In the genomic region with DNA sequence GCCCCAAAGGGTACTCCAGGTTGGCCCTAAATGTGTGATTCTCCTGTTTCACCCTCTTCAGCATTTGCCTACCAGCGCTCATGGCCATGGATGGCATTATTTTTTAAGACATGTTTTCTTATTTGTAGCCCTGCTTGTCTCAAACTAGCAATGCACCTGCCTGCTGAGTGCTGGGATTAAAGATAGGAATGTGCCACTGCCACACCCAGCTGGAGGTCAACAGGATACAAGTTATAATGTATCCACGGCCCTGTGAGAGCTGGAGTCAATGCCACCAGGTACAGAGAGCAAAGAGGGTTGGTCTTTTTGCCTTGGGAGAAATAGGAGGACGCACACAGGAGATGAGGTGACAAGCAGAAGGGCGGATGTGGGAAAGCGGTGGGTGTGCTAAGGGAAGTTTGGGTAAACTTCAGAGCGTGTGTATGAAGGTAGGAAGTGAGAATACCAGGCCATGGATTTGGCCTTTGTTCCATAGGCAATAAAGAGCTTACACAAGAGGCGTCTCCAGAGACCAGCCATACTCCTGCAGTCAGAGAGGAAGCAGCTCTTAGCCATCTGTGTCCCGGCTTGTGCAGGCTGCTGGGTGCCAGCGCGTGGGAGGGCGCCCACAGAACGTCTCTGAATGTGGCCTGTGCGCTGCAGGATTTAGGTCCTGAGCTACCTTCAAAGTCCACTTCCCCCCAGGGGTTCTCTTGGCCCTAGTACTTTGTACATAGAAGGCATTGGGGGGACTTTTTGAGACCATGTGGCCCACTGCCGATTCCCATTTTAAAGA, we compare ENCODE assay signal across 9 mouse cellular contexts. TPM values are rescaled to one million over a fixed set of nuclear protein-coding genes. Genes with fewer than 3 reads are reported as not detected.
DNase-seq lines count a peak whose midpoint lies in the region; ATAC-seq and TF ChIP-seq lines count a peak whose summit lies in the region.
"Had no signal": no experiment of that assay in that cellular context is flagged by ENCODE, and none has a peak within 500 bp of the region (broad histone marks: within the 10 kb centered on the region; RNA-seq: fewer than 3 reads in every experiment).

No protein-coding gene starts in this region.

- peaks cover 51% of the 10 kb centered on the region for H3K4me1 ChIP-seq in hindbrain, embryonic 10.5 days (replicated peaks)
- H3K4me1 ChIP-seq in hindbrain, embryonic 16.5 days (ENCODE audit: control insufficient read depth, insufficient read depth, low read depth, low read length) = peaks cover 20% of the 10 kb centered on the region
- peaks cover 25% of the 10 kb centered on the region for H3K4me1 ChIP-seq in forebrain, embryonic 15.5 days
- H3K4me1 ChIP-seq in hindbrain, postnatal 0 days (ENCODE audit: insufficient read depth, low read length) = no peaks in the 10 kb centered on the region
- peaks cover 6% of the 10 kb centered on the region for H3K4me1 ChIP-seq in liver, embryonic 16.5 days (ENCODE audit: control insufficient read depth, low read depth, low read length)

- no peak; the same call in 1 of the 2 replicates for ATAC-seq in hindbrain, embryonic 16.5 days
- ATAC-seq in forebrain, embryonic 15.5 days (replicated peaks) = peak; percentile 11
- ATAC-seq in hindbrain, postnatal 0 days = no peak
- no peak for ATAC-seq in liver, embryonic 16.5 days (ENCODE audit: low read depth)

- H3K4me3 ChIP-seq in hindbrain, embryonic 10.5 days = peak overlapping the region; percentile 84; the same call in 1 of the 2 replicates
- H3K4me3 ChIP-seq in hindbrain, embryonic 16.5 days (ENCODE audit: low read length) = no peak overlapping the region
- H3K4me3 ChIP-seq in forebrain, embryonic 15.5 days = no peak overlapping the region
- peak overlapping the region; percentile 58; the same call in 1 of the 2 replicates for H3K4me3 ChIP-seq in hindbrain, postnatal 0 days (ENCODE audit: low read length)
- H3K4me3 ChIP-seq in liver, embryonic 16.5 days (ENCODE audit: low read depth, low read length) = no peak overlapping the region

- H3K27ac ChIP-seq in hindbrain, embryonic 10.5 days = peak overlapping the region; percentile 95; the same call in 1 of the 2 replicates
- no peak overlapping the region; the same call in 1 of the 2 replicates for H3K27ac ChIP-seq in hindbrain, embryonic 16.5 days (ENCODE audit: low read depth, low read length)
- H3K27ac ChIP-seq in forebrain, embryonic 15.5 days (replicated peaks) = no peak overlapping the region
- H3K27ac ChIP-seq in hindbrain, postnatal 0 days = peak overlapping the region; percentile 89; the same call in 1 of the 2 replicates
- no peak overlapping the region for H3K27ac ChIP-seq in liver, embryonic 16.5 days (ENCODE audit: low read length)

- H3K36me3 ChIP-seq in hindbrain, embryonic 10.5 days = no peaks in the 10 kb centered on the region
- H3K36me3 ChIP-seq in hindbrain, embryonic 16.5 days (ENCODE audit: control insufficient read depth, insufficient read depth, low read length) = no peaks in the 10 kb centered on the region
- H3K36me3 ChIP-seq in forebrain, embryonic 15.5 days = no peaks in the 10 kb centered on the region
- no peaks in the 10 kb centered on the region for H3K36me3 ChIP-seq in hindbrain, postnatal 0 days (ENCODE audit: insufficient read depth, low read length)
- no peaks in the 10 kb centered on the region for H3K36me3 ChIP-seq in liver, embryonic 16.5 days (ENCODE audit: control insufficient read depth, insufficient read depth)
- no peaks in the 10 kb centered on the region for H3K36me3 ChIP-seq in splenic B cell, adult 2 months (ENCODE audit: control insufficient read depth, insufficient read depth, low read length, poor library complexity, severe bottlenecking)

- H3K9ac ChIP-seq in hindbrain, embryonic 16.5 days (ENCODE audit: low read depth, low read length) = no peak overlapping the region
- no peak overlapping the region for H3K9ac ChIP-seq in forebrain, embryonic 15.5 days (replicated peaks)
- H3K9ac ChIP-seq in hindbrain, postnatal 0 days (replicated peaks; ENCODE audit: low read length) = no peak overlapping the region
- H3K9ac ChIP-seq in liver, embryonic 16.5 days (ENCODE audit: low read depth, low read length) = no peak overlapping the region

- H3K9me3 ChIP-seq in hindbrain, embryonic 10.5 days = no peaks in the 10 kb centered on the region
- no peaks in the 10 kb centered on the region for H3K9me3 ChIP-seq in hindbrain, embryonic 16.5 days (ENCODE audit: control insufficient read depth, low read length)
- H3K9me3 ChIP-seq in forebrain, embryonic 15.5 days = no peaks in the 10 kb centered on the region
- no peaks in the 10 kb centered on the region for H3K9me3 ChIP-seq in hindbrain, postnatal 0 days (ENCODE audit: low read length)
- H3K9me3 ChIP-seq in liver, embryonic 16.5 days (replicated peaks; ENCODE audit: control insufficient read depth, low read length) = no peaks in the 10 kb centered on the region

- H3K27me3 ChIP-seq in hindbrain, embryonic 10.5 days (ENCODE audit: insufficient read depth, poor library complexity, severe bottlenecking) = peaks cover 27% of the 10 kb centered on the region
- H3K27me3 ChIP-seq in hindbrain, embryonic 16.5 days (replicated peaks; ENCODE audit: control insufficient read depth, insufficient read depth, low read length) = peaks cover 5% of the 10 kb centered on the region
- peaks cover 7% of the 10 kb centered on the region for H3K27me3 ChIP-seq in forebrain, embryonic 15.5 days
- H3K27me3 ChIP-seq in hindbrain, postnatal 0 days (ENCODE audit: insufficient read depth, low read length) = no peaks in the 10 kb centered on the region
- peaks cover 37% of the 10 kb centered on the region for H3K27me3 ChIP-seq in liver, embryonic 16.5 days (ENCODE audit: control insufficient read depth, insufficient read depth, low read depth, low read length)
- H3K27me3 ChIP-seq in splenic B cell, adult 2 months (ENCODE audit: control insufficient read depth, insufficient read depth, low read length, poor library complexity, severe bottlenecking) = peaks cover 2% of the 10 kb centered on the region; the same call in 1 of the 2 replicates

- no peak for TF ChIP-seq CTCF in hindbrain, postnatal 0 days (IDR thresholded peaks at IDR 0.05; ENCODE audit: low read depth)

- DNase-seq in hindbrain, embryonic 10.5 days (ENCODE audit: low spot score) = no peak
- DNase-seq in adrenal gland, adult 2 months = peak; percentile 23
- no peak for DNase-seq in hindbrain, postnatal 0 days (ENCODE audit: low spot score)
- peak; percentile 48 for DNase-seq in splenic B cell, adult 2 months (ENCODE audit: low read depth, low spot score)
- no peak for DNase-seq in urinary bladder, adult 2 months (ENCODE audit: low spot score)

- 73% methylated on average over 14 of the region's 14 CpGs for WGBS in hindbrain, embryonic 10.5 days
- 71% methylated on average over 14 of the region's 14 CpGs for WGBS in hindbrain, embryonic 16.5 days
- 83% methylated on average over 14 of the region's 14 CpGs for WGBS in forebrain, embryonic 15.5 days
- 77% methylated on average over 14 of the region's 14 CpGs for WGBS in hindbrain, postnatal 0 days
- 65% methylated on average over 14 of the region's 14 CpGs for WGBS in liver, embryonic 16.5 days (ENCODE audit: insufficient replicate concordance)

- no peak overlapping the region for H3K4me2 ChIP-seq in hindbrain, embryonic 16.5 days (ENCODE audit: low read length)
- H3K4me2 ChIP-seq in forebrain, embryonic 15.5 days (replicated peaks) = peak overlapping the region; percentile 51; the same call in 1 of the 2 replicates
- peak overlapping the region; percentile 74 for H3K4me2 ChIP-seq in hindbrain, postnatal 0 days (ENCODE audit: low read depth, low read length)
- H3K4me2 ChIP-seq in liver, embryonic 16.5 days (ENCODE audit: low read depth, low read length) = peak overlapping the region; percentile 80; the same call in 1 of the 2 replicates

RNA-seq across cellular contexts. Expression of gene Luzp1, which starts 0.8 kb away (rescaled TPM):
- 108 and 133 TPM in 2 replicates for polyA plus RNA-seq in hindbrain, embryonic 10.5 days (2016; fragmentation: Nextera tagmentation; extraction: Ambion mirVana)
- 55.5 and 63.4 TPM in 2 replicates for polyA plus RNA-seq in hindbrain, embryonic 16.5 days (2015; fragmentation: Nextera tagmentation; extraction: Ambion mirVana)
- 10 to 100 TPM; 29.3 to 37.1 TPM for total RNA-seq in adrenal gland, adult 2 months (2021)
- polyA plus RNA-seq in adrenal gland, adult 2 months (2012; rRNA removed) = 3.9 and 4.4 TPM in 2 replicates
- polyA plus RNA-seq in forebrain, embryonic 15.5 days (2015; fragmentation: Nextera tagmentation; extraction: Ambion mirVana) = 62.1 and 69.8 TPM in 2 replicates
- 15.6 and 18.3 TPM in 2 replicates for total RNA-seq in hindbrain, postnatal 0 days (2014; rRNA removed)
- 71.4 and 76.4 TPM in 2 replicates for polyA plus RNA-seq in hindbrain, postnatal 0 days (2015; fragmentation: Nextera tagmentation; extraction: Ambion mirVana)
- 12.0 and 13.2 TPM in 2 replicates for polyA plus RNA-seq in liver, embryonic 16.5 days (2015; fragmentation: Nextera tagmentation; extraction: Ambion mirVana)
- polyA plus RNA-seq in urinary bladder, adult 2 months (2012; rRNA removed) = 26.2 TPM in 2 replicates

RNA-seq across cellular contexts. Expression of gene 6030445D17Rik, which starts 6.7 kb away (rescaled TPM):
- 0.17 and 0.24 TPM in 2 replicates for polyA plus RNA-seq in hindbrain, embryonic 10.5 days (2016; fragmentation: Nextera tagmentation; extraction: Ambion mirVana)
- 0.11 and 0.43 TPM in 2 replicates for polyA plus RNA-seq in hindbrain, embryonic 16.5 days (2015; fragmentation: Nextera tagmentation; extraction: Ambion mirVana)
- total RNA-seq in adrenal gland, adult 2 months (2021) = not detected
- polyA plus RNA-seq in adrenal gland, adult 2 months (2012; rRNA removed) = 0.18 and 0.36 TPM in 2 replicates
- polyA plus RNA-seq in forebrain, embryonic 15.5 days (2015; fragmentation: Nextera tagmentation; extraction: Ambion mirVana) = 0.10 and 0.57 TPM in 2 replicates
- total RNA-seq in hindbrain, postnatal 0 days (2014; rRNA removed) = 0.29 and 1.0 TPM in 2 replicates
- polyA plus RNA-seq in hindbrain, postnatal 0 days (2015; fragmentation: Nextera tagmentation; extraction: Ambion mirVana) = 0.16 and 0.37 TPM in 2 replicates
- polyA plus RNA-seq in liver, embryonic 16.5 days (2015; fragmentation: Nextera tagmentation; extraction: Ambion mirVana) = 0.05 and 0.11 TPM in 2 replicates
- polyA plus RNA-seq in urinary bladder, adult 2 months (2012; rRNA removed) = 1.3 and 1.4 TPM in 2 replicates
- total RNA-seq: neutrophil, adult 5-6 weeks had no signal

RNA-seq across cellular contexts. Expression of gene Htr1d, which starts 45.4 kb away (rescaled TPM):
- polyA plus RNA-seq in hindbrain, embryonic 10.5 days (2016; fragmentation: Nextera tagmentation; extraction: Ambion mirVana) = 0.18 and 0.52 TPM in 2 replicates
- 3.7 and 4.7 TPM in 2 replicates for polyA plus RNA-seq in hindbrain, embryonic 16.5 days (2015; fragmentation: Nextera tagmentation; extraction: Ambion mirVana)
- total RNA-seq in adrenal gland, adult 2 months (2021) = not detected
- polyA plus RNA-seq in adrenal gland, adult 2 months (2012; rRNA removed) = 0.07 TPM in 1 of 2 replicates, not detected in the other
- polyA plus RNA-seq in forebrain, embryonic 15.5 days (2015; fragmentation: Nextera tagmentation; extraction: Ambion mirVana) = 0.70 and 0.74 TPM in 2 replicates
- total RNA-seq in hindbrain, postnatal 0 days (2014; rRNA removed) = 2.7 and 3.7 TPM in 2 replicates
- 3.6 and 4.0 TPM in 2 replicates for polyA plus RNA-seq in hindbrain, postnatal 0 days (2015; fragmentation: Nextera tagmentation; extraction: Ambion mirVana)
- 0.05 TPM in 1 of 2 replicates, not detected in the other for polyA plus RNA-seq in liver, embryonic 16.5 days (2015; fragmentation: Nextera tagmentation; extraction: Ambion mirVana)
- 2.8 and 4.0 TPM in 2 replicates for polyA plus RNA-seq in urinary bladder, adult 2 months (2012; rRNA removed)
- total RNA-seq: neutrophil, adult 5-6 weeks had no signal

Comparison
In these comparisons a context has a peak if more than half of its experiments do, and no peak if none do; other contexts are left out.
1. H3K27ac ChIP-seq: peak in hindbrain, embryonic 10.5 days (single experiment) and hindbrain, postnatal 0 days (single experiment); none in hindbrain, embryonic 16.5 days (single experiment), forebrain, embryonic 15.5 days (single experiment) and liver, embryonic 16.5 days (single experiment).
2. H3K4me3 ChIP-seq: peak in hindbrain, embryonic 10.5 days (single experiment) and hindbrain, postnatal 0 days (single experiment); none in hindbrain, embryonic 16.5 days (single experiment), forebrain, embryonic 15.5 days (single experiment) and liver, embryonic 16.5 days (single experiment).
3. DNase-seq: peak in adrenal gland, adult 2 months (single experiment) and splenic B cell, adult 2 months (single experiment); none in hindbrain, embryonic 10.5 days (single experiment), hindbrain, postnatal 0 days (single experiment) and urinary bladder, adult 2 months (single experiment).